Mouse (Mus musculus): Measurements from ENCODE around the gene Dnaja3. TPM values are rescaled to one million over a fixed set of nuclear protein-coding genes. Genes with fewer than 3 reads are reported as not detected.
"Not testable (repeated sequence)": the region's sequence is repeated elsewhere in the genome, so short reads cannot be mapped to it uniquely, and the experiment has no call there.

Dnaja3 gene
- polyA plus RNA-seq, 1 experiment from 2014 or later = 37.8 TPM

DNA sequence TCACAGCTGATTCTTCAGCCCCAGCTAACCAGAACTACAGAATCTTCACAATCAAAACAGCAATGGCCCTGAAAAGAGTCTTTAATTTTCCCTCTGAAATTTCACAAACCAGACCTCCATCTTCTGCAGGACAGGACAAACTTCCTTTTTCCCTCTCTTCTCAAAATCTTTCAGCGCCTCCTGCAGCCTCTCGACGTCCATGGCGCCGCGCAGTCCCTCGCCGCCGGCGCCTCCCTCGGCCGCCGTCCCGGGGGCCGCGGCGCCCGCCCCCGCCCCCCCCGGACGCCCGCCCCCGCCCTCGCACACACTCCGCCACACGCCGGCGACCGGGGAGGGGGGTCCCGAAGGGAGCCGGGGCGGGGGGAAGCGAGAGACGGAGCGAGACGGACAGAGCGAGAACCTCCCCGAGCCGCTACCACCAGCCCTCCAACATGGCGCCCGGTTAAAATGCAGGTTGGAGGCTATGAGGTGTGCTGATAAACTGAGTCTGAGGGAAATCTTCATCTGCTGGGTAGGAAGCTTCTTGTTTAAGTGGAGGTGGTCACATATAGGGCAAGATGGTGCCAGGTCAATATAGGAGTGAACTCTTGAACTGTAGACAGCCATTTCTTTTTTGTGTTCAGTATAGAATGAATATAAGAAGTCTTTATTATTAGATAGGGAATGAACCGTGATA lies 117.0 kb downstream of the Dnaja3 start:
- Histone ChIP-seq H3K27ac (ENCODE audit: low read length) (peak overlapping the region; percentile 54), H3K4me2 (replicated peaks; ENCODE audit: low read depth, low read length) (peak overlapping the region; percentile 40), H3K9ac (replicated peaks; ENCODE audit: low read depth) (peak overlapping the region; percentile 39; the same call in 1 of the 2 replicates), H3K4me3 (ENCODE audit: low read depth, low read length) (peak overlapping the region; percentile 37)
- ATAC-seq (peak; percentile 88), DNase-seq (ENCODE audit: low spot score) (peak; percentile 53)
- not testable (repeated sequence) for H3K36me3 ChIP-seq (ENCODE audit: insufficient read depth, low read length); H3K27me3 ChIP-seq (replicated peaks; ENCODE audit: insufficient read depth, low read length); H3K9me3 ChIP-seq (ENCODE audit: low read length); H3K4me1 ChIP-seq (ENCODE audit: insufficient read depth, low read depth, low read length)
- TF ChIP-seq CTCF (IDR thresholded peaks at IDR 0.05) = peak; percentile 43
- WGBS = 3% methylated on average over 24 of the region's 42 CpGs

Other genes starting within 250 kb of the Dnaja3 start
- 2.9 and 3.1 TPM in 2 replicates for gene Adcy9, start 219.5 kb upstream of the Dnaja3 start, polyA plus RNA-seq (2015; fragmentation: Nextera tagmentation; extraction: Ambion mirVana)
- gene Srl, start 98.2 kb upstream of the Dnaja3 start, polyA plus RNA-seq (2015; fragmentation: Nextera tagmentation; extraction: Ambion mirVana) = 5.5 and 6.6 TPM in 2 replicates
- 5.7 and 6.4 TPM in 2 replicates for gene Tfap4, start 80.1 kb upstream of the Dnaja3 start, polyA plus RNA-seq (2015; fragmentation: Nextera tagmentation; extraction: Ambion mirVana)
- 20.7 and 26.5 TPM in 2 replicates for gene Glis2, start 45.3 kb upstream of the Dnaja3 start, polyA plus RNA-seq (2015; fragmentation: Nextera tagmentation; extraction: Ambion mirVana)
- gene Pam16, start 15.0 kb upstream of the Dnaja3 start, polyA plus RNA-seq (2015; fragmentation: Nextera tagmentation; extraction: Ambion mirVana) = 76.2 and 78.4 TPM in 2 replicates
- gene Vasn, start within 50 bp of the Dnaja3 start, polyA plus RNA-seq (2015; fragmentation: Nextera tagmentation; extraction: Ambion mirVana) = 17.4 and 18.0 TPM in 2 replicates
- 8.7 and 9.0 TPM in 2 replicates for gene Coro7, start 39.8 kb downstream of the Dnaja3 start, polyA plus RNA-seq (2015; fragmentation: Nextera tagmentation; extraction: Ambion mirVana)
- 6.0 and 7.1 TPM in 2 replicates for gene Nmral1, start 79.4 kb downstream of the Dnaja3 start, polyA plus RNA-seq (2015; fragmentation: Nextera tagmentation; extraction: Ambion mirVana)
- gene Hmox2, start 86.4 kb downstream of the Dnaja3 start, polyA plus RNA-seq (2015; fragmentation: Nextera tagmentation; extraction: Ambion mirVana) = 92.4 and 97.9 TPM in 2 replicates
- 57.5 and 68.2 TPM in 2 replicates for gene Cdip1, start 150.3 kb downstream of the Dnaja3 start, polyA plus RNA-seq (2015; fragmentation: Nextera tagmentation; extraction: Ambion mirVana)
- gene 4930562C15Rik, start 195.4 kb downstream of the Dnaja3 start, polyA plus RNA-seq (2015; fragmentation: Nextera tagmentation; extraction: Ambion mirVana) = 2.2 and 2.4 TPM in 2 replicates
- 33.7 and 39.5 TPM in 2 replicates for gene Ubald1, start 240.3 kb downstream of the Dnaja3 start, polyA plus RNA-seq (2015; fragmentation: Nextera tagmentation; extraction: Ambion mirVana)
- 75.6 and 76.7 TPM in 2 replicates for gene Mgrn1, start 246.3 kb downstream of the Dnaja3 start, polyA plus RNA-seq (2015; fragmentation: Nextera tagmentation; extraction: Ambion mirVana)